Mouse (Mus musculus): Measurements from ENCODE around the gene Ppp6r2.

DNA sequence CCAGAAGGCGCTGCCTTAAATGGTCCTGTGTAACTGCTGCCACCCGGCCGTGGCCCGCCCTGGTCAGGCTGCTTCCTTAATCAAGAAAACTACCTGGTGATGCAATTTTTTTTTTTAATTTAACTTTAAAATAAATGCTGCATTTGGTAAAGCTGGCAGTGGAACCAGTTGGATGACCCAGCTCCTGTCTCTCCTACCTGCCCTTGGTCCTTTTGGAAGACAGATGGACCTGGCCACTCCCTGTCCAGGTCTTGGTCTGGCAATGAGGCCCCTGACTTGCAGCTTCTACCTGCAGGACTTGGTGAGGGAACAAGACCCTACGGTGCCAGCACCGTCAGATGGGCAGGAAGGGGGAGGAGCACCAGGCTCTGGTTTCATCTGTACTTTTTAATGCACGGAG lies 74.8 kb downstream of the Ppp6r2 start:
- TF ChIP-seq CTCF (IDR thresholded peaks at IDR 0.05; ENCODE audit: low read depth) (no peak), EP300 (IDR thresholded peaks at IDR 0.05; ENCODE audit: low read depth) (no peak)

Data from heart, postnatal 0 days (tissue).